Mouse (Mus musculus) liver, embryonic 14.5 days (tissue): ENCODE results near the gene Myom1.

ENCODE experiments used
- CTCF ChIP-seq: IDR thresholded peaks from 2 replicates; pipeline ENCODE4 v1.5.1; 2016; ENCODE audit warnings: antibody characterized with exemption, low read depth, control low read depth
- EP300 ChIP-seq: IDR thresholded peaks from 2 replicates; pipeline ENCODE4 v1.6.1; 2016; ENCODE audit warnings: antibody characterized with exemption, low read depth

DNA sequence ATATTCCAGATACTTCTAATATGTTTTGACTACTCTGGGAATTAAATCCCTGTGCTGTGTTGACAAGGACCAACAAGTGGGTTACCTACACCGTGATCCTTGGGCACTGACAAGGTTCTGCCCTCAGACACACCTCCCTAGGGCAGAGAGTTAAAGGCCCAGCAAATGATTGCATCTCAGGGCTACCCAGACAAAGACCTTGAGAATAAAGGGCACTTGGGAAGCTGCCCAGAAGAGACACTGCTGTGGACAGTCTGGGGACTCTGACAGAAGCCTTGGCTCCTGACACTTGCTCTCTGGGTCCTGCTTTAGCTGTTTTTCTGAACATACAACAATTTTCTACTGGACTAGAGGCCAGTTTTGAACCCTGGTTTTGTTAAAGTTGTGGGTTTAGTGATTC lies 152.8 kb downstream of the Myom1 start:
- TF ChIP-seq EP300 = no peak
- no peak for TF ChIP-seq CTCF
